Mouse (Mus musculus) kidney, adult 11 months (tissue): ENCODE measurements around the gene Ehd2.

Experiments used
- DNase-seq: peaks from one replicate; pipeline ENCODE4 v3.0.0; 2022

The Ehd2 gene

GRCm38 (mm10) chr7:15901366-15902048, 65.9 kb downstream of the Ehd2 start:
- no peak for DNase-seq
